Mouse (Mus musculus) adrenal gland (tissue): ENCODE results near the gene Kifc1.
"Not testable (repeated sequence)": the region's sequence is repeated elsewhere in the genome, so short reads cannot be mapped to it uniquely, and the experiment has no call there.

Source experiments
- intact Hi-C: fragments of 180-260 bp; cut with DNase I; formaldehyde crosslinking; loops from one replicate; pipeline ENCODE4 v1.15.1; 2025

Gene Kifc1

GRCm38 (mm10) chr17:33919351-33920281 is 29.2 kb upstream of the Kifc1 start:
- intact Hi-C loops: no loop called here

DNA sequence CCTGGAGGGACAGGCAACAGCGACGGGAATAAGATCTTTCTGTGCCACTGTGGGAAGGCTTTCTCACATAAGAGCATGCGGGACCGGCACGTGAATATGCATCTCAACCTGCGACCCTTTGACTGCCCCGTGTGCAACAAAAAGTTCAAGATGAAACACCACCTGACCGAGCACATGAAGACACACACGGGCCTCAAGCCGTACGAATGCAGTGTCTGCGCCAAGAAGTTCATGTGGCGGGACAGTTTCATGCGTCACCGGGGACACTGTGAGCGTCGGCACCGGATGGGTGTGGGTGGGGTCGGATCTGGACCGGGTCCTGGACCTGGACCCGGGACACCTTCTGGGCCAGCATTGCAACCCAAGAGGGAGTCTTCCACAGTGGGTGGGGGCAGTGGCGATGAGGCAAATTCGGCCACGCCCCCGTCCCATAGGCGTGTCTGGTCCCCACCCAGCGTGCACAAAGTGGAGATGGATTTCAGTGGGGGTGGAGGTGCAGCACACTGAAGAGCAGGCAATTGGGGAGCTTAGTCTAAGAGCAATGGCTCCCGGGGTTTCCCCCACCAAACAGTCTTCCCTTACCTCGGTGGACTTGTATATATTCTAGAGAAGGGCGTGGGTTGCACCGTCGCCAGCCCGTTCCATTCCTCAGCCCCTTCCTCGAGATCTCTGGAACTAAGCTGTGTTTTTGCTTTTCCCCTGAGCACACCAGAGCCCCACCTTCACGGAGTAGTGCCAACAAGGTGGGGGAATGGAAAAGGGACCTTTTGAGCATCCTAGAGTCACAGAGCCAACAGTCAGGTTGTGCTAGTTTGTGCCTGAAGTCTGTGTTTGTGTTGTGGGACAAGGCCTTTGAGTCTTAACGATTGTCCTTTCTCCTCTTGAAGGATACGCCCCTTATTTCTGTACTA is 28.1 kb upstream of the Kifc1 start:
- intact Hi-C loops: no loop called here

DNA sequence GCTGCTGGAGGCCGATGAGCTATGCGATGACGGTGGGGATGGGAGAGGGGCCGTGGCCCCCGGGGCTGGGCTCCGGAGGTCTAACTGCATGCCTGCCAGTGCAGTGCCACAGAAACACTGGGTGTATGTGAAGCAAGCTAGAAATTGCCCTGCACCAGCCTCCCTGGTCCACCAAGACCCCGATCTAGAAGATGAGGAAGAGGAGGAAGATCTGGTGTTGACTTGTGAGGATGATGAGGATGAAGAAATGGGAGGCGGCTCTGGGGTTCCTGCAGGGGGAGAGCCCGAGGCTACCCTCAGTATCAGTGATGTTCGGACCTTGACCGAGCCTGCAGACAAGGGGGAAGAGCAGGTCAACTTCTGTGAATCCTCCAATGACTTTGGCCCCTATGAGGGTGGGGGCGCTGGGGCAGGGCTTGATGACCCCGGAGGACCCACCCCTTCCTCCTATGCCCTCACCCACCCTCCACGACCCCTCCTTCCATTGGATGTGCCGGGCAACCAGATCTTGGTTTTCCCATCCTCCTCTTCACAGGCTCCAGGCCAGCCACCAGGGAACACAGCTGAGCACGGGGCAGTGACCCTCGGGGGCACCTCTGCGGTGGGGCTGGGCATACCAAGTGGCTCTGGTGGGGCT is 27.3 kb upstream of the Kifc1 start:
- intact Hi-C loops: no loop called here

DNA sequence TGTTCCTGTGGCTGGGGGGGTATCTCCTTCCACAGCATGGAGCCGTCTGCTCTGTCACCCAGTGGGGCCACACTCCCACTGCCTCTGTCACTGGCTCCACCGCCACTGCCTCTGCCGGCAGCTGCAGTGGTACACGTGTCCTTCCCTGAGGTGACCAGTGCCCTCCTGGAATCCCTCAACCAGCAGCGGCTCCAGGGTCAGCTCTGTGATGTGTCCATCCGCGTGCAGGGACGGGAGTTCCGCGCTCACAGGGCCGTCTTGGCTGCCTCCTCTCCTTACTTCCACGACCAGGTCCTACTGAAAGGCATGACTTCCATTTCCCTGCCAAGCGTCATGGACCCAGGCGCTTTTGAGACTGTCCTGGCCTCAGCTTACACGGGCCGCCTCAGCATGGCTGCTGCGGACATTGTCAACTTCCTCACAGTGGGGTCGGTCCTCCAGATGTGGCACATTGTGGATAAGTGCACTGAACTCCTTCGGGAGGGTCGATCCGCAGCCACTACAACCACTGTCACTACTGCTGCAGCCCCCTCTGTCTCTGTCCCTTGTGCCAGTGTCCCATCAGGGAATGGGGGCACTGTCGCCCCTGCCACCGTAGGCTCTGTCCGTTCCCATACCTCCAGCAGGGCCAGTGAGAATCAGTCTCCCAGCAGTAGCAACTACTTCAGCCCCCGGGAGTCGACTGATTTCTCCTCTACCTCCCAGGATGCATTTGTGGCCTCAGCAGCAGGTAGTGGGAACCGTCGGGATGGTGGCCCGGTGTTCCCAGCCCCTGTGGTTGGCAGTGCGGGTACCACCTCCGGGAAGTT is 26.6 kb upstream of the Kifc1 start:
- intact Hi-C loops: no loop called here

DNA sequence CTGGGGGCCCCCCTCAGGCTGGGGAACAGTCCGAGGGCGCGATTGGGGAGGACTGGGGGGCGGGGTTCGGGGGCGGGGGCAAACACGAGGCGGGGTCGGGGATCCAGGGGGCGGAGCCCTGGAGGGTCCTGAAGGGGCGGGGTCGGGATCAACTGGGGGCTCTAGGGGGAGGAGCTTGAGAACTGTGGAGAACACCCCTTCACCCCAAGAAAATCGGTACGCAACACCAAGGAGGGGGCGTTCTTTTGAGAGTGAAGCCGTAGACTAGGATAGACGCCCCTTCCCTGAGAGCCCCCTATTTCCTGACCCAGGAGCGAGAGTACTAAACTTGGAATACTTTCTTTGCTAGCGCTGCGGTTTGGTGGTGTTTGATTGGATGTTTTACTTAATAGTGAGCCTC is 25.8 kb upstream of the Kifc1 start:
- intact Hi-C loops: no loop called here

DNA sequence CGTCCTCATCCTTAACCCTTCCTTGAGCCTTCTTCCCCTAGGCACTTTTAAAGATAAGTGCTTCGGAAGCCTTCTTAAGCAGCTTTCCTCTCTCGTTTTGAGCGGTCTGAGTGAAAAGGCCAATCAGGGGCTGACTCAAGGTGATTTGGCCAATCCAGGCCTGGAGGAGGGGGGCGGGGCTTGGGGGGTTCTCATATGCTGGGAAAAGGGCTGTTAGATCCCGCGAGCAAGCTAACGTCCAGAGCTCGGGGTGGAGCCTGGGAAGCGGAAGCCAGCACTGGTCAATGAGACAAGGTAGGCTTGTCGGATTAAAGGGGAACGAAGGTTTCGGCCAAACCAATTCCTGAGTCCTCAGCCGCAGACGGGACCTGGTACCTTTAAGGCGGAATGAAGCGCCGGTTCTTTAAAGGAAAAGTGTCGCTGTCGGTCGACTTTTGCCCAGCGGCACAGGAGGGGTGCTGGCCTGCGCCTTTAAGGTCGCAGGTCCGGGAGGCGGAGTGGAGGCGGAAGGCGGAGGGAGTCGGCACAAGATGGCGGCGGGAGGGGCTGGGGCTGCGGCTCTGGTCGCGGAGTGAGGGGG is 25.3 kb upstream of the Kifc1 start, which contains the start of the genes Tapbp and Zbtb22:
TSS of gene Tapbp (plus strand) at position 229 of the 580 bp plus-strand sequence.
TSS of gene Zbtb22 (plus strand) at position 234 of the 580 bp plus-strand sequence.
- intact Hi-C loops: no loop called here

GRCm38 (mm10) chr17:33914969-33915391 is 24.5 kb upstream of the Kifc1 start:
- intact Hi-C loops: no loop called here

GRCm38 (mm10) chr17:33913905-33914304 is 23.4 kb upstream of the Kifc1 start:
- intact Hi-C loops: no loop called here

DNA sequence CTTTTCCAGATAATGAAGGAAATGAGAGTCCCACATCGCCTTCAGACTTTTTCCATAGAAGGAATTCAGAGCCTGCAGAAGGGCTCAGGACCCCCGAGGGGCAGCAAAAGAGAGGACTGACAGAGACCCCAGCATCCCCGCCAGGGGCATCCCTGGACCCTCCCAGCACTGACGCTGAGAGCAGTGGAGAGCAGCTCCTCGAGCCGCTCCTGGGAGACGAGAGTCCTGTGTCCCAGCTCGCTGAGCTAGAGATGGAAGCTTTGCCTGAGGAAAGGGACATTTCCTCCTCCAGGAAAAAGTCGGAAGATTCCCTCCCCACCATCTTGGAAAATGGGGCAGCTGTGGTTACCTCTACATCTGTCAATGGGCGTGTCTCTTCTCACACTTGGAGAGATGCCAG is 22.8 kb upstream of the Kifc1 start:
- intact Hi-C loops: no loop called here

DNA sequence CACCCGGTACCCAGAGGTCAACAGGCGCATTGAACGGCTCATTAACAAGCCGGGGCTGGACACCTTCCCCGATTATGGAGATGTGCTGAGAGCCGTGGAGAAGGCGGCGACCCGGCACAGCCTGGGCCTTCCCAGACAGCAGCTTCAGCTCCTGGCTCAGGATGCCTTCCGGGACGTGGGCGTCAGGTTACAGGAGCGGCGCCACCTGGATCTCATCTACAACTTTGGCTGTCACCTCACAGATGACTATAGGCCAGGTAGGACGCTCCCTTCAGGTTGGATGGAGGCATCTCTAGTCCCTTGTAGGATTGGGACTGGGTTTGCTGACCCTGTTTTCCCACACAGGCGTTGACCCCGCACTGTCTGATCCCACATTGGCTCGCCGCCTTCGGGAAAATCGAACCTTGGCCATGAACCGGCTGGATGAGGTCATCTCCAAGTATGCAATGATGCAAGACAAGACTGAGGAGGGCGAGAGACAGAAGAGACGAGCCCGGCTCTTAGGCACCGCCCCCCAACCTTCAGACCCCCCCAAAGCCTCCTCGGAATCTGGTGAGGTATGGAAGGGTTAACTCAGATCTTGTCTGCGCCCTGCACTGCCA is 21.5 kb upstream of the Kifc1 start:
- intact Hi-C loops: no loop called here

DNA sequence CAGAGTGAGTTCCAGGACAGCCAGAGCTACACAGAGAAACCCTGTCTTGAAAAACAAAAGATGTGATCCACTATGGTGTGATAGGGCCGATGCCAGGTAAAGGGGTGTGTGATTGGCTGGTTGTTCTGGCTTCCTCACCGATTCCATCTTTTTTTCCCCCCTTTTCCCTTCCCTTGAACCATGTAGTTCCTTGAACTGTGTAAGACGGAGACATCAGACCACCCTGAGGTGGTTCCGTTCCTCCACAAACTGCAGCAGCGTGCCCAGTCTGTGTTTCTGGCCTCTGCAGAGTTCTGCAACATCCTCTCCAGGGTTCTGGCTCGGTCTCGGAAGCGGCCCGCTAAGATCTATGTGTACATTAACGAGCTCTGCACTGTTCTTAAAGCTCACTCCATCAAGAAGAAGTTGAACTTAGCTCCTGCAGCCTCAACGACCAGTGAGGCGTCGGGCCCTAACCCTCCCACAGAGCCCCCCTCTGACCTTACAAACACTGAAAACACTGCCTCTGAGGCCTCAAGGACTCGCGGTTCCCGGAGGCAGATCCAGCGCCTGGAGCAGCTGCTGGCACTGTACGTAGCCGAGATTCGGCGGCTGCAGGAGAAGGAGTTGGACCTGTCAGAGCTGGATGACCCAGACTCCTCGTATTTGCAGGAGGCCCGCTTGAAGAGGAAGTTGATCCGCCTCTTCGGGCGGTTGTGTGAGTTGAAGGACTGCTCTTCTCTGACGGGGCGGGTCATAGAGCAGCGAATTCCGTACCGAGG is 20.8 kb upstream of the Kifc1 start:
- intact Hi-C loops: no loop called here

- intact Hi-C loops: no loop called here
Measured at GRCm38 (mm10) chr17:33910346-33911051, 20.0 kb upstream of the Kifc1 start.

- intact Hi-C loops: no loop called here
Measured at GRCm38 (mm10) chr17:33909869-33910250, 19.4 kb upstream of the Kifc1 start.

DNA sequence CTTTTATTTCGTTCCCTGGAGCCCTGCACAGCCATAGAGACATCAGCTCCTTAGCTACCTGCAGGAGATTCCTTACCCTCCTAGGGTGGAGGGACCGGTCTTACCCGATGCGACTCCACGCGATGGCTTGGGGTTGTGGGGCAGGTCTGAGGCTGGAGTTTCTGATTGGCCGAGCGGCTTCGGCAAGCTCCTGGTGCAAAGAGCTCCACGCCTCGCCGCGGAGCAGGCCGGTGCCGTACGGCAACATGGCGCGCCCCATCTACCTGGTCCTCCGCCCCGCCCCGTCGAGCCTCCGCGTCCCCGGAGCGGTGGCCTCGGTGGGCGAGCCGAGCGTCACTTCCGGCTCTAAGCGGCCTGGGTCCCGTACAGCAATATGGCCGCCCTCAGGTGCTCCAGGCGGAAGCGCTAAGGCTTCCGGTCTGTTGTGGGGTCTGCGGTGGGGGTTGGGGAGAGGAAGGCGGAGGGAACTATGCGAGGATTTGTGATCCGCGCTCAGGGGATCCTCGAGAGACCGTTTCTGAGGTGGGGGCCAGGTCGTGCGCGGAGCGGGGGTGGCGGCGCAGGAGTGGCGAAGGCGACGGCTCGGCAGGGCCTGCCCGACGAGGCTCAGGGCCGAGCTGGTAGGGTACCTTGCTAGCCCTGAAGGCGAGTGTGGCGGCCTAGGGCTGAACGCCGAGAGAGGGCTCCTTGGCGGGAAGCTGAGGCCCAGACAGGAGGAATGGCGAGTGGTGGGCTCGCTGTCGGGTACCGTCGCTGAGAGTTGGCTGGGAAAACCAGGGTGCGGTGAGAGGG is 18.8 kb upstream of the Kifc1 start, which contains the start of gene Daxx:
TSS of gene Daxx (plus strand) at position 338 of the 792 bp plus-strand sequence.
- intact Hi-C loops: no loop called here

DNA sequence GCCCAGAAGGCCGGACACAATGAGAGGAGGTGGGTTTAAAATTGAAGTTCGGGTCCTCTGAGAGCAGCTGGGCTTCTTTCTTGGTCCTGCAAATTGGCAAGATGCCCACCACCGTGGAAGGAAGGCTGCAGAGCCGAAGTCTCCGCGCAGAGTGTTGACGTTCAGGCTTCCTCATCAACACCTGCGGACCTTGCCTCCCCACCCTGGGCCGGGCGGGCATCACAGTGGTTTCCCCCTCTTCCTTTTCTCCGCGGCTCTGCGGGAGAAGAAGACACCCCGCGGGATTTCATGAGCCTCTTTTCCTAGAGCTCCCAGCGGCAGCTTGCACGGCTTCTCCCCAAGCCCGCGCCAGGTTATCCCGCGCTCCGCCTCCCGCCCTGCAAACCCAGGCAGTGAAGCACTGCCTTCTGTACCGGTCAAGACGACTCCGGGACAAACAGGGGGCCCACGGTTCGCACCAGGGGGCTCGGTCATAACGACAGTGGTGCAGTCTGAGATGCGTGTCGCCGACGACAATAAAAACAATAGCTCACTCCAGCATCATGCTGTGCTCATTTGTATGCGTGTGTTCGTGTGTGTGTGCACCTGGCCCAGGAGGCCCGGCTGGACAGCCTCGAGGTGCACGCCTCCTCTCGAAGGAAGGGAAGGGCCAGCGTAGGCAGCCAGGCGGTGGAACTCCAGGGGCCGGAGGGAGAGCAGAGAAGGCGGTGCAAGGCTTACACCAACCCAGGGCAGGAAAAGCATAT is 18.0 kb upstream of the Kifc1 start:
- intact Hi-C loops: no loop called here

DNA sequence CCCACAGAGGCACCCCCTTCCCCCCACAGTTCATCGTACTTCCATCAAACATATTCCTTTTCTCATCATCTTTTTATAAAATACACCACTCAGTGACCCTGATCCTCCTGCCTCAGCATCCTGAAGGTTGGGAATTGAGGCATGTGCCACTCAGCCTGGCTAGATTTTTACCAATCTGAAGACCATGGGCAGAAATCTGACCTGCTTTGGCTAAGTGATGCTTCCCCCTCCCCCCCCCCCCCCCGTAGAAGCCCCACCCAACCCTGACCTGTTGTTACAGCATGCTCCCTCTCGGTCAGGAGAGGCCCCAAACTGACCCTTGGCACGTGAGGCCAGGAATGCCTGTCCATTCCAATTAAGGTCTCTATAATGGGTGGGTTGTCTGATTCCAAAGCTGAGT is 14.4 kb upstream of the Kifc1 start, which contains the start of gene Platr17:
TSS of gene Platr17 (plus strand) at position 301 of the 400 bp plus-strand sequence.
- intact Hi-C loops: not testable (repeated sequence)
